Mouse (Mus musculus): ENCODE data around the gene Rab3b.

The Rab3b gene

GRCm38 (mm10) chr4:108949168-108949567, 70.3 kb downstream of the Rab3b start:
- no peak for DNase-seq (ENCODE audit: low read depth, low spot score)

- DNase-seq (ENCODE audit: low read depth, low spot score): no peak
These were observed 71.3 kb downstream of the Rab3b start for GRCm38 (mm10) chr4:108950201-108950600.

- no peak for DNase-seq (ENCODE audit: low read depth, low spot score)
These were observed 72.8 kb downstream of the Rab3b start for GRCm38 (mm10) chr4:108951663-108952062.

- no peak for DNase-seq (ENCODE audit: low read depth, low spot score)
These were observed 80.8 kb downstream of the Rab3b start for GRCm38 (mm10) chr4:108959696-108960095.

GRCm38 (mm10) chr4:108960619-108961460, 82.0 kb downstream of the Rab3b start:
- no peak for DNase-seq (ENCODE audit: low read depth, low spot score)

GRCm38 (mm10) chr4:108963017-108963416, 84.2 kb downstream of the Rab3b start:
- no peak for DNase-seq (ENCODE audit: low read depth, low spot score)

GRCm38 (mm10) chr4:108969517-108969916, 90.7 kb downstream of the Rab3b start:
- no peak for DNase-seq (ENCODE audit: low read depth, low spot score)

GRCm38 (mm10) chr4:108971054-108971453, 92.2 kb downstream of the Rab3b start:
- no peak for DNase-seq (ENCODE audit: low read depth, low spot score)

- peak; percentile 29 for DNase-seq (ENCODE audit: low read depth, low spot score)
These were observed 97.7 kb downstream of the Rab3b start for GRCm38 (mm10) chr4:108976458-108977071.

- DNase-seq (ENCODE audit: low read depth, low spot score): no peak
These were observed 108.1 kb downstream of the Rab3b start for GRCm38 (mm10) chr4:108986833-108987472.

- no peak for DNase-seq (ENCODE audit: low read depth, low spot score)
These were observed 108.6 kb downstream of the Rab3b start for GRCm38 (mm10) chr4:108987473-108987842.

GRCm38 (mm10) chr4:108989430-108989829, 110.6 kb downstream of the Rab3b start:
- no peak for DNase-seq (ENCODE audit: low read depth, low spot score)

- no peak for DNase-seq (ENCODE audit: low read depth, low spot score)
These were observed 111.2 kb downstream of the Rab3b start for GRCm38 (mm10) chr4:108990032-108990431.

- DNase-seq (ENCODE audit: low read depth, low spot score): no peak
These were observed 111.7 kb downstream of the Rab3b start for GRCm38 (mm10) chr4:108990571-108990970.

- no peak for DNase-seq (ENCODE audit: low read depth, low spot score)
These were observed 112.9 kb downstream of the Rab3b start for GRCm38 (mm10) chr4:108991811-108992210.
